Mouse (Mus musculus): ENCODE measurements around the gene Srp9.
"Not testable (repeated sequence)": the region's sequence is repeated elsewhere in the genome, so short reads cannot be mapped to it uniquely, and the experiment has no call there.

Gene Srp9

DNA sequence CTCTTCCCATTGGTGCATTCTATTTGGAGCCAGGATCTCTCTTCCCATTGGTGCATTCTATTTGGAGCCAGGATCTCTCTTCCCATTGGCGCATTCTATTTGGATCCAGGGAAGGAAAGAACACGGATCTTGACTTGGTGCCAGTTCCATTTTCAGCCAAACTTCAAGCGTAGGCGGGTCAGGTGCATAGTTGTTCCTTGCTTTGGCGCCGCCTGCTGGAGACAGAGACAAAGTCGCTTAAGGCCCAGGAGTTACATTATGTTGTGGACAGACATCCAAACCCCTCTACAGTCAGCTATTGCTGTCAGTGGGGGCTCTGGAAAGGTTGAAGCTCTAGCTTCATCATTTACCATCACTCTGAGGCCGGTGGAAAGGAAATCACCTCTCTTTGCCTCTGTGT is 18.8 kb downstream of the Srp9 start:
- DNase-seq (ENCODE audit: low read depth, low spot score) = peak; percentile 87

DNA sequence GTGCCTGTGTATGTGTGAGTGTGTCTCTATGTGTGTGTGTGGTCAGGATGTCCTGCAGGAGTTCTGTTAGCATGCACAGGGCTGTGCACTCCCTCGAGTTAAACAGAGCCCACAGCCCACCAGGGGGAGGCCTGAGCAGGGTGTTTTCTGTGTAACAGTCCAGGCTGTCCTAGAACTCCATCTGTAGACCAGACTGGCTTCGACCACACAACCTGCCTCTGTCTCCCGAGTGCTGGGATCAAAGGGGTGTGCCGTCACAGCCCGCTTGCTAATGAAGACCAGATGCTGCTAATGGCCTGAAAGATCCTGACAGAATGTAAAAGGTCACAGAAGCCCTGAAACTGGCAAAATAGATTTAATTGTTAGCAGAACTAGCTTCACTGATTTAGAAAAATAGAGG is 21.0 kb downstream of the Srp9 start:
- DNase-seq (ENCODE audit: low read depth, low spot score) = no peak

DNA sequence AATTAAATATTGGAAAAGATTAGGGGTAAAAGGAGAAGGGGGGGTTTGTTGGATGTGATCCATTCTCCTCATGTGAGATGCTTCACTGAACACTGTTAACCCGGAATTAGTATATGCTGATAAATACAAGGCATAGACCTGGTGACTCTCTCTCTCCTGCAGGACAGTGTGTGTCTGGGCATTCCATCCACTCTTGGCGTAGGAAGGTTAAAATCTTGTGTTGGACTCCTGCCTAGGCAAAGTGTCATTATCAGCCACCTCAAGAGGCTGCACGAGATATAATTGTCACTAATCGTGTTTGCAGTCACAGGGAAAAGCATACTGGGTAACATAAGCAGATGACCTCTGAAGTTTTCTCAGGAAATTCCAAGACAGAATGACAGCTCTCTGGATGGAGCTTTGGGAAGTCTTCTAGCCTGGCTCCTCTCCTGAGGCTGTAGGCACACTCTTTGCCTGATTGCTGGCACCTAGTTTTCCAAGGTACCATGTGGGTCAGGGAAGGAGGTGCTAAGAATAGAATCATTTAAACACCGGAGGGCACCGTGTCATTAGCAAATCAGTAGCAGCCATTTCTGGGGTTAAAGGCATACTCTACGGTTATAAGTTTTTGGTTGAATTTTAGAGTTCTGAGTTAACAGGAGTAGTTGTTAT is 24.5 kb downstream of the Srp9 start:
- no peak for DNase-seq (ENCODE audit: low read depth, low spot score)

DNA sequence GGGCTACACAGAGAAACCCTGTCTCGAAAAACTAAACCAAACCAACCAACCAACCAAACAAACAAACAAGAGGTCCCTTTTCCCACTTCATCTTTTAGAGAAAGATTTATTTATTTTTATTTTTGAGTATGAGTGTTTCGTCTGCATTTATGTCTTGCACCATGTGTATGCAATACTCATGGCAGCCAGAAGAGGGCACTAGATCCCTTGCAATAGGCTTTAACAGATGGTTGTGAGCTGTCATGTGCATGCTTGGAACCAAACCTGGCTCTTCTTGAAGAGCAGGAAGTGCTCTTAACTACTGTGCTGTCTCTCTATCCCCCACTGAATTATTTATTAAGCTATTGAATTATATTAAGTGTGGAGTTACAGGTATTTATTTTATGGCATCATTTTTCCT is 25.4 kb downstream of the Srp9 start:
- peak; percentile 93 for DNase-seq (ENCODE audit: low read depth, low spot score)

DNA sequence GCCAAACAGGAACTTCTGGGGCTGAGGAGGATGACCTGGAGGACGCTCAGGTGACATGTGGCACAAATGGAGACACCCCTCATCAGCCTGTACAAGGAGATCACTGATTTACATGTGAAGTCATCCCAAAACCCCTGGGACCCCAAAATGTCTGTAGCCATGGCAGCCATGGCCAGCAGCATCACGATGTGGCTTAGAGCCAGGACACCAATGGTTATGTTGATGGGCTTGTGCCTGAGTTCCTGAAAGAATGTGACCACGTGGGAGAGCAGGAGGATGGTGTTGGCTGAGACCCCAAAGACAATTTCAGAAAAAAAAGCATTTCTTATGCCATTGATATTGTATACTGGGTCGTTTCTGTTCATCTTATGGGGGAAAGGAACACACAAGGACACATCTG is 33.2 kb downstream of the Srp9 start:
- no peak for DNase-seq (ENCODE audit: low read depth, low spot score)

DNA sequence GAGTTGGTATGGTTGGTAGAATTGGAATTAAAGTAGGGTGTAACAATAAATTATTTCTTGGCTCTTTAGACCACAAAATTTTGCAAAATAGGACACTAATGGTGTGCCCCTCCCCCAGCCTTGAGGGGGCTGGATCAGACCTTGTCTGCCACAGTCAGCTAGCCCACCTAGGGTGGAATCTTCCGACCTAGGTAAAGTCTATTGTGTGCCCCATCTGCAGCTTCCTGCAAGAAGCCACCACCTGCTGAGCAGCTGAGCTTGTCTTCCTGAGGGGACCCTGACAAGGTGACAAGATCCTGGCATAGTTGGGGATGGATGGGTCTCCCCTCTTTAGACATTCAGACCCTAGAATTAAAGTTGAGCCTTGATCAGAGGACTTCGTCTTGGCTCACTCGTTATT is 35.0 kb downstream of the Srp9 start:
- DNase-seq (ENCODE audit: low read depth, low spot score) = peak; percentile 86

DNA sequence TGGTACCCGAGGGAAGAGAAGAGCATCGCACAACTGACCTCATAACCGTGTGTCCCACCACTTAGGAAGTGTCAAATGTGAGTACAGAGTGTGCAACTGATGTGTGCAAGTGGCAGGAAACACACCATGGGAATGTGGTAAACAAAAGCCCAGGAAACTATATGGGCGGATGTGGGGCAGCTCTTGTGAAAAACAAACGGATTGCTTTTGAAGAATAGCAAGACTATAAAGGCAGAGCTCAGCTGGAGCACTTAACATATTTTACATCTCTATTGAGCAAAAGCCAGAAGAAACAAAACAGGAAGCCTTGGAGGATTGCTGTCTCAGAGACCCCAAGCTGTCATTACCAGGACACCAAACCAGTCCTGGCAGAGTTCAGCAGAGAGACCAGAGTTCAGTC is 38.4 kb downstream of the Srp9 start:
- peak; percentile 95 for DNase-seq (ENCODE audit: low read depth, low spot score)

DNA sequence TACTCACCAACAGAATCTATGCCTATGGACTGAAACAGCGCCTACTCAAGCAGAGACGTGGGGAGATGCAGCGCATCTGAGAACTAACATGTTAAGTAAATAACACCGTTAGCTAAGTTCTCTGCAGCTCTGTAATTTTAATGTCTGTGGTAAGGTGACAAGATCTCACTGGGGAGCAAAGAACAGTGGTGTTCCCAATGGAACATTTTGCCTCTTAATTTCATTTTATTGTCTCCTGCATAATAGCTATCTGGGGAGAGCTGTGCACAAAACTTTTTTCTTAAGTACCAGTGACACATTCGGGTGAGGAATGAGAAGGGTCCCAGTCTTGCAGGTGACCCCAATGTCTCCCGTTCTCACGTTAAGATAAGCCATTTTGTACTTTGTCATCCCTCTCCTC is 39.8 kb downstream of the Srp9 start, which contains the start of gene Vmn1r1:
Gene Vmn1r1, minus strand, starts transcription at position 101 of the 400 bp plus-strand sequence.
- DNase-seq (ENCODE audit: low read depth, low spot score) = no peak

DNA sequence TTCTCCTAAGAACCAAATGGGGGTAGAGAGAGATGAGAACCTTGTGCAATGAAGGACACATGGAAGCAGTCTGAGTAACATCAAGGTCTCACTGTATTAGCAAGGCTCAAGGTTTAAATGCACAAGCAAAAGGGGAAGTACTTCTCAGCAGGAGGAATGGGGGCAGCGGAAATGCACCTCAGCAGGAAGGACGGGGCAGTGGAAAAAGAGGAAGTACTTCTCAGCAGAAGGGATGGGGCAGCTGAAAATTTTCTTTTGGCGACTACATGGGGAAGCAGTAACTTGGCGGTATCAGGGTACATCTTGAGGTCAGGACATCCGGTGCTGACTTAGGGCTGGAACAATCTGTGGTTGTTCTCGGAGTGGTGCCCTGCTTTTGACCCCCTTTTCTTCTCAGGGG is 45.7 kb downstream of the Srp9 start:
- not testable (repeated sequence) for DNase-seq (ENCODE audit: low read depth, low spot score)

DNA sequence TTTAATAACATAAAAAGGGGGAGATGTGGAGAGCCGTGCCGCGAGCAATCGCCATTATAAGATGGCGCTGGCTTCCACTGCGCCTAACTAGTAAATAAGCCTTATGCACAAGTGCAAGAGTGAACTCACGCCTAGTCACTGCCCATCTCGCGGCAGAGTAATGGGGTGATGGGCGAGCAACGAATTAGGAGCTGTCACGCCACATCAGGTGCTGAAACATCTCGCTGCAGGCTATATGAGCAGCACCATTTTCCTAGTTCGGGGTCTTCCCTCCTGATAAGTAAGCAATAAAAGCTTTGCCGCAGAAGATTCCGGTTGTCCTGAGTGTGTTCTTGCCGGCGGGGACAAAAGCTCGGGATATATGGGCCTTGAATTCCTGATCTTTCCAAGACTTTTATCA is 52.4 kb downstream of the Srp9 start:
- peak; percentile 59 for DNase-seq (ENCODE audit: low read depth, low spot score)

DNA sequence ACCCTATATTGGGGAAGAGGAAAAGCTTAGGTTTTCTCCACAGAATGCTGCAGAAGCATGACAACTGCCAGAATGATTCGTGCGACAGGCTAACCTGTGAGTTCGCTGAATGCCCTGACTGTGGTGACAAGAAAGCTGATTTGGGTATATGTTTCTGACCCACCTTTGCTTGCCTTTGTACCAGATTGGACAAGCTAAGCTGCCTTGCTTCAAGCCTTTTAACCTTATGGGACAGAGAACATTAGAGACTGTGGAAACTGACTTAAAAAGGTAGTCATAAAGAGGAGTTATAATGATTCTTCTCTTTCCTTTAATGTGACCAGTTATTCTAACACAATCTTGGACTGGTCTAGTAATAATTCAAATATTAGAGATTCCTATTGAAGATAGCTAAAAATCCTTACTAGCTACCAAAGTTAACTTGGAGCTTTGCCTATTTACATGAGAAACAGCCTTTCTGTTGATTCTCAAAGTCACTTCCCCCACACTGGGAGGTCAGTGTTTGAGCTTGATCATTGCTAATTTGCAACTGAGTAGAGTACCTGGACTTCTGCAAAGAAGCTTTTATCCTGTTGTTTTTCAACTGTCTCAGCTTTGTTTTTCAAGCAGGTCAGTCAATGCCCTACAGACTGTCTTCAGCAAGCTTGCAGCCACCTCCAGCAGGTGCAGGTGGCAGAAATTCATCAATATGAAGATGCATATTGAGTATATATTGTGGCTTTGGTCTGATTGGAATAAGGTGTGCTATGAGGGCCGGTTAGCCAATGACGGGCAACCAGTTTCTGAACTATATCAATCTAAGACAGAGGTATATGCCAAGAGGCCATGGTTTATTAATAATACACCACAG is 57.1 kb downstream of the Srp9 start:
- DNase-seq (ENCODE audit: low read depth, low spot score) = peak; percentile 99

Data from ES-CJ7 (cell line).